Mouse (Mus musculus) gastrocnemius, postnatal 14 days (tissue): ENCODE measurements around the gene Slc29a4. TPM values are rescaled to one million over a fixed set of nuclear protein-coding genes. Genes with fewer than 3 reads are reported as not detected.

Experiments used
- DNase-seq: peaks from one replicate; pipeline ENCODE4 v3.0.0; 2021; ENCODE audit warnings: mixed read lengths
- intact Hi-C: fragments of 180-260 bp; cut with DNase I; formaldehyde crosslinking; loops from one replicate; pipeline ENCODE4 v1.15.1; 2025; ENCODE audit warnings: low total_unique reads
- total RNA-seq, 2 experiments: library from RNA; stranded (reverse); gene quantifications; 2 replicates each; pipeline ENCODE4 v1.2.3; 2021

Gene Slc29a4
- total RNA-seq, 2 experiments from 2014 or later = 0.29 to 0.37 TPM

DNA sequence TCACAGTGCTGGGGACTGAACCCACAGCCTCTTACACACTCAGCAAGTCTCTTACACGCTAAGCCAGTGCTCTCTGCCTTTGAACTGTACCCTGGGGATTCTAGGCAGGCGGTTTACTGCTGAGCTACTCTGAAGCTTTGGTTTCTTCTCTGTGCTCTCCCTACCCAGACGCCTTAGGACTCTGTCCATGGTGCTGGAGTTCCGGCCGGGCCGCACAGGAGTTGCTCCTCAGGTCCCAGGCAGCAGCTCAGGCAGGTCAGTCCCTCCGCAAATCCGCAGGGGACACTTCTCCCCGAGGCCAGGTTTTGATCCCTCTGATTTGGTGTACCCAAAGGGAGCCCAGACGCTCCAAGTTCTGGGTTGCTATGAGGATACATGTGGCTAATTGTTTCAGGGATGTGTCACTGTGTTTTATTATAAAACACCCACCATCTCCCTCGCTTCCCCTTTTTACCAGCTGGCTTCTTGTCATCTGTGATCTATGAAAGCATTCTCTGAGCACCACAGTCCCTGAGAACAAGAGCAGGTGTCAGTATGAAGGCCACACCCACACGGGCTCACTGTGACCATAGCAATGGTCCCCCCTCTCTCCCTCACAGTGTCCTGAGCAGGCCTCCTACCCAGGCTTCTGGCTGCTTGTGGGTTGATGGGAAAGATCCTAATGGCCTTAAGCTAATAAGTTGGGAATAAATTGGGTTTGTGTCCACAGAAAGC, 2.5 kb downstream of the Slc29a4 start:
- intact Hi-C loops = no loop called here
- DNase-seq = peak; percentile 46

DNA sequence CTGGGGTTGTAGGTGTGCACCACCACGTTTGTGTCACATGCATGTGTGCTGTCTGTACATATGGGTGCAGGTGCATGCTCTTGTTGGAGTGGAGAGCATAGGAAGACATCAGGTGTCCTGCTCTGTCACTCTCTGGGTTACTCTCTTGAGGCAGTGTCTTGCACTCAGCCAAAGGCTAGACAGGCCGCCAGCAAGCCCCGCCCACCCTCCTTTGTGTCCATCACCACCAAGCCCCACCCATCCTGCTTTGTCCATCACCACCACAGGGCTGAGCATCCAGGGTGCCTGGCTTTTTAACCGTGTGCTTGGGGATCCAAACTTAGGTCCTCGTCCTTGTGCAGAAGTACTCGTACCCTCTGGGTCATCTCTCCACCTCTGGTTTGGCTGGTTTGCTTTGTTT, 3.9 kb downstream of the Slc29a4 start:
- DNase-seq = no peak
- intact Hi-C loops = no loop called here

DNA sequence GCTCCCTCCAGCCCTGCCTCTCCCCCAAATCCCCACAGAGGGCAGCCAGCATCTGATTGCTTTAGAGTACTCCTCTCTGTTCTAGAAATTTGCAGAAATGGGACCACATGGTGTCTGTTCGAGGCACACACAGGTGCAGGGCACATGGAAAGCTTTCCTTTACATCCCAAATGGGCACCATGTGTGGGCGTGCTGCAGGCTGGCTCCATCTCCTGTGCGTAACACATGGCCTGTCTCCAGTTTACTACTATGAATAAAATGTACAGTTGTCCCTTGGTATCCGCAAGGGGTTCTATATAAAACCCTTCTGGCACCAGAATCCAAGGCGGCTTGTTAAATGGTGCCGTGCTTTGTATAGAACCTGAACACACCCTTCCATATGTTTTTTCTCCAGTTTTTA, 4.6 kb downstream of the Slc29a4 start:
- DNase-seq = no peak
- intact Hi-C loops = no loop called here

DNA sequence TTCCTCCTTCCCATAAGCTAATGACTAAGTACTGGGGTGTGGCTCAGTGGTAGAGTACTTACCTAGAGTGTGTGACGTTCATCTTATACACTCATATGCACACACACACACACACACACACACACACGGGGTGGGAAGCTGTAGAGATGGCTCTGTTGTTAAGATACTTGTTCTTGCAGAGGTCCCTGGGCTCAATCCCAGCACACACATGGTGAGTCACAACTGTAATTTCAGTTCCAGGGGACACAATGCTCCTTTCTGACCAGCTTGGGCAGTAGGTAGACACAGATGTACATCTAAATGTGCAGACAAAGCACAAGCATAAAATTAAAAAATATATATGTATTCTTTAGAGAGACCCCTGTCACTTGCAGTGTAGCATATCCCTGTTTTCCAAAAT, 5.4 kb downstream of the Slc29a4 start:
- intact Hi-C loops = no loop called here
- DNase-seq = no peak

DNA sequence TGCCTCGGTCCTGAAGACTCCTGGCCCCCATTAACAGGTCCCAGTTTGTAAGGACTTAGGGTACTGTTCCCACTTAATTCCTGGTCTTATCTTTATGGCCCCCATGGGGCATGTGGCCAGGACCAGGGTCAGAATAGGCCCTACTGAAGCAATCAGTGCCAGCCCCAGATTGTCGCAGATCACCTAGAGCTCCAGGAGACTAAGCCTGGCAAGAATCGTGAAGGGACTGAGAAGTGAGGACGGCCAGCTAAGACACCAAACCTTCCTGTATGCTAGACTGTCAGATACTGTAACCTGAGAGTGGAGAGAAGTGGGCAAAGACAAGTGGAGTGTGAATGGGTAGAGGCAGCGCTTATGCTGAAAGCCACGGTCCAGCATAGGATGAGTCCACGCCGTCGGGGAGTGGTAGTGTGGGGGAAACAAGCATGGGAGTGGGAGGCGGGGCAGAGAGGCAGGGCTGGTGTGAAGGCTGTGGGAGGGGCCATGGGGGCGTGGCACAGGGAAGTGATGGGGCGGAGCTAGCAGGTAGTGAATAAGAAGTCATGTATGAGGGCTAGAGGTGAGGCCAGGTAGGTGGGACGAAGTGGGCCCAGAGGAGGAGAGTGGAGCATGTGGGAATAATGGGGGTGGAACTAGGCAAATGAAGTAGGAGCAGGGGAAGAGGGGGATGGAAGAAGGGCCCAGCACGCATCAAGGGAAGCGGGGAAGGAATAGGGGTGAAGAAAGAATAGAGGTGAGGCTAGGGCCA, 8.7 kb downstream of the Slc29a4 start:
- DNase-seq = no peak
- intact Hi-C loops = no loop called here

DNA sequence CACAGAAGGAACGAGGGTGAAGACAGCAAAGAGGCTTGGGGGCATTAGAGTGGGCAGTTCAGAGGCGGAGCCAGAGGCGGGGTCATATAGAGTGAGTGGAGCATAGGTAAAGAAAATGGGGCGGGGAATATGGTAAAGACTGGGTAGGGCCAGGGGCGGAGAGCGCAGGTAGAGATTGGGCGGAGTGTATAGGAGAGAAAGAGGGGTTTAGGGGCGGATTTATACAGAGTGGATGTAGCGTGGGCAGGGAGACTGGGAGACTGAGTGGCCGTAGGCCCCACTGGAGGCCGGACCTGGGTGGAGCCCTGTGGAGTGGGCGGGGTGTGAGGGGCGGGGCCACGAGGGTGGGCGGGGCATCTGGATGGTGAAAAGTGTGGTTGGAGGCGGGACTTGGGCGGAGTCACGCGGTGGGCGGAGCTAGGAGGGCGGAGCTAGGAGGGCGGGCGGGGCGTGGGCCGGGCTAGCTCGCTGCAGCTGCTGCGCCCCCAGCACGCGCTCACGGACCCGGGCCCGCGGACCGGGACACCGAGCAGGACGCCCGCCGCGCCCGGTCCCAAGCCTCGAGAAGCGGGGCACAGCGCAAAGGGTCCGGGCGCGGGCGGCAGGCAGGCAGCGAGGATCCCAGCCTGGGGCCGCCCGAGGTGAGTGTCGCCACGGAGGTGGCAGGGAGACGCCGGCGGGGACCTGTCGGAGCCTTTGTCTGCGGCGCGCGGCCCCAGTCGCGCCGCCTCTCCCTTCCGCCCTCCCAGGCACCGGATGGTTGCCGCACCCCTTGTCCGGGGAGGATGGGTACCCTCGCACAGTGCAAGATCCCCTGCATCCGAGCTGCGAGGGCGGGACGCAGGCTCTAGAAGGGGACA, 9.6 kb downstream of the Slc29a4 start:
- intact Hi-C loops = no loop called here

DNA sequence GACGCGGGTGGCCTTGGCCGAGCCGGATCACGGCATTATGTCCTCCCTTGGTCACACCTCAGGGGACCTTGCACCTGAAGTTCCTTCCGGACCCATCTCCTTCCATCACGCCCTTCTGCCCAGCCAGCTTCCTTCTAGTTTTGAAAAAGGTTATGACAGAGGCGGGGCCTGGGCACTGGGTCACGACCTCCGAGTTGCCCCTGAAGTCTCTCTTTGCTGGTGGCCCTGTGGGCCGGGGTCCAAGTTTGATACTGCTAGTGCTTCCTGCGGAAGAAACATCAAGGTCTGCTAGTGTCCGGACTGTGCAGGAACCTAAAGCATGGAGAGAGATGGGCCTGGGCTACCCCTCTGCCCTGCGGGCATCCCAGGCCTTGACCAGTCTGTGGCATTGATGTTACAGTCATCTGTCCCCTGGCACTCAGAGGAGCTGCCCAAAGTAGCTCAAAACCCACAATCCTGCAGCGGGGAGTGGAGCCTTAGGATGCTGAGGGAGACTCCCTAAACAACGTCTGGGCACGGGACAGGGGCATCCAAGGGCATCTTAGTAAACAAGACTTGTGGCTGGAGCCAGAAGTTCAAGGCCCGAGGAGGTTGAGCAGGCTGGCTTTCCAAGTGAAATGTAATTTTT, 10.3 kb downstream of the Slc29a4 start:
- intact Hi-C loops = no loop called here
- no peak for DNase-seq

More for the DNA sequence above, 9.6 kb downstream of the Slc29a4 start:
- DNase-seq = no peak

DNA sequence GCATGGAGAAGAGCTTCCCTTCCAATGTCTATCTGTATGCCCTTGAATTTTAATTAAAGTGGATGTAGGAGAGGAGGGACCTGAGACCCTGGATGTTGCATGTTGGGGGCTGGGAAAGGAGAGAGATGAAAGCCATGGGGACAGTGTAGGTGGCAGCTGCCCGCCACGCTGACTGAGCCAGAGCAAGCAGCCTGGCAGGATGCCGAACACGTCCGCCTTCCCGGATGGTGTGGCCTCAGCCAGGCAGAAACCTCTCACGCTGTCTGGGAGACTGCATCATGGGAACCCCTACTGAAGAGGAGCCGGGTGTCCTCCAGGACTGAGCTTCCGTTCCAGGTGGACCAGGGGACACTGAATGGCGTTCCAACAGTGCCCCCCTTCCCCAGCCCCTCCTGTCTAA, 11.3 kb downstream of the Slc29a4 start:
- no peak for DNase-seq
- intact Hi-C loops = no loop called here

DNA sequence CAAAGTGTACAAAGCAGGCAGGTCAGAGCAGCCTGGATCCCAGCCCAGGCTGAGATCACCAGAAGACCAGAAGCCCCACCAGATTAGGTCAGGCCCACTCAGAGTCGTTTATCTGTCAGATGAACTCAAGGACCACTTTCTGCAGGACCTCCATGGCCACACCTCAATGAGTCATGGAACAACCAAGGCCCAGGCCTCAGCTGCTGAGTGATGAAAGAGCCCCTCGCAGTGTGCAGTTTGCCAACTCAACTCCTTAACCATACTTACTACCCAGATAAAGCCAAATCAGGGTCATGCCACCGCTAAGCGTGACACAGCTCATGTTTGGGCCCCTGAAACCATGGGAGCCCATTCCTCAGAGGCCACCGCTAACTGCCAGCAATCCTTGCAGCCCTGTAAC, 15.4 kb downstream of the Slc29a4 start:
- intact Hi-C loops = no loop called here
- no peak for DNase-seq

DNA sequence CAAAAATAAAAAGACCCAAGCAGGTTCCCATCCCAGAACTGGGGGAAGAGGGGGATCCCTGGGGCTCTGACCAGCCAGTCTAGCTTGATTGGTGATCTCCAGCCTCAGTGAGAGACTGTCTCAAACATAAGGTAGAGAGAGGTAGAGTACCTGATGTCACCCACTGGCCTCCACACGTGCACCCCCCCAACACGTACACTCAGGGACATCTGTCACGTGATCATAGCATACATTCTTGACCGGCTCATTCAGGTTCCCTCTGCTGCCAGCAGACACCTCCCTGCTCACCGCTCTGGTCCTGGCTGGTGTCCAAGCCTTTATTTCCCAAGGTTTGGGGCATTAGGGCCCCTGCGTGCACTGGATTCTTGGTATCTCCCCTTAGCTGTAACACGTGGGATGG, 17.1 kb downstream of the Slc29a4 start:
- no peak for DNase-seq
- intact Hi-C loops = no loop called here

DNA sequence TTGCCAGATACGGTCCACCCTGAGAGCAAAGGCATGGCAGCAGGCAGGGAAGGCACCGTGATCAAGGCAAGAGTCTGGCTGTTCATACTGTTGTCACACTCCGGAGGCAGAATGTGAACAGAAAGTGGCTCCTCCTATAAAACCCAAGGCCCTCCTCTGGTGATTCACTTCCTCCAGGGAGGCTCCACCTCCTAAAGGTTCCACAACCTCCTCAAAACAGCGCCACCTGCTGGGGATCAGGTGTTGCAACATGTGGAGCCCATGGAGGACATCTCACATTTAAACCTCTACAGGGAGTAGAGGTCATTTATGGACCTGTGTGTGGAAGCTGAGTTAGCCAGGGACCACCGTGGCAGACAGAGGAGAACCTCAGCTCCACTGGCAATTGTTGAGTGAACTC, 20.1 kb downstream of the Slc29a4 start:
- no peak for DNase-seq
- intact Hi-C loops = loop anchor here (10.0 kb wide), 1 partner anchor 228 kb away; no protein-coding TSS in a partner anchor

DNA sequence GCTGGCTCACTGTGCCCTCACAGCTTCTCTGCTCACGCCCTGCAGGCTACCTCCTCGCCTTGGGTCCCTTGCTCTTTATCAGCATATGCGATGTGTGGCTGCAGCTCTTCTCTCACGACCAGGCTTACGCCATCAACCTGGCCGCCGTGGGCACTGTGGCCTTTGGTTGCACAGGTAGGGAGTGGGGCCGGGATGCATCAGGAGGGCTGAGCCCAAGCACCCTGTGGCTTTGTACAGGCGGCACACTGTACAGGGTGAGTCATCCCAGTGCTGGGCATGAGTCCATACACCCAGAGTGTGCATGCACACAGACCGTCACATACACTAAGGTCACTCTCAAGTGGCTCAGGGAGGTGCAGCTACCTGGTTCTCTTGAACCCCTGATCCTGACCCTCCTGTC, 21.7 kb downstream of the Slc29a4 start:
- no peak for DNase-seq
- intact Hi-C loops = loop anchor here (10.0 kb wide), 1 partner anchor 229 kb away; no protein-coding TSS in a partner anchor

DNA sequence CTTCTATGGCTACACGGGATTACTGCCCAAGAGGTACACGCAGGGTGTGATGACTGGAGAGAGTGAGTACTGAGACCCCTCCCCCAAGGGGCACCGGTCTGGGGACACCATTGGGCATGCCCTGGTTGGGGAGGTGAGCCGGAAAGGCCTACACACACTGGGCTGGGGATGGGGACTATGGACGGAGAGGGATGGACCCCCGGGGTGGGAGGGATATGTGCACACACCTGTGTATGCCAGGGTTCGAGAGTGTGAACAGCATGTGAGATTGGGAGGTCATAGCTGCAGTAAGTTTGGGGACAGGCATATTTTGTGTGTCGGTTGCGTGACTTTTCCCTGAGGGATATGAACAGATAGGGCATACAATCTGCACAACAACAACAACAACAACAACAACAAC, 22.7 kb downstream of the Slc29a4 start:
- intact Hi-C loops = loop anchor here (5.0 to 10.0 kb wide), 3 partner anchors 133 to 230 kb away; no protein-coding TSS in a partner anchor

DNA sequence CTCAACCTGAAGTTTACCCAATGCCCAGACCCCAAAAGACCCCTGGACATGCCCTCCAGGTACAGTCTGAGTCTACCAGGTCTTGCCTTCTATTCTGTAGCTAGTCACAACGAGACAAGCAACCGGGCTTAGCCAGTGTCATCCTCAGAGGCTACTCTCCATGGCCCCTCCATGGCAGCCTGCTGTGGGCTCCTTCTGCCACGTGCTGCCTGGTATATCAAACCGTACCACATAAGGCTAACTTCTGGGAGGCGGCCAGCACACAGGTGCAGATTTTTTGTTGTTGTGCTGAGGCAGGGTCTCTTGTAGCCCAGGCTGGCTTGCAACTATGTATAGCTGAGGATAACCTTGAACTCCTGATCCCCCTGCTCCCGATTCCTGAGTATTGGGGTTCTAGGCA, 23.7 kb downstream of the Slc29a4 start:
- DNase-seq = no peak
- intact Hi-C loops = loop anchor here (5.0 to 10.0 kb wide), 3 partner anchors 134 to 231 kb away; no protein-coding TSS in a partner anchor

More for the DNA sequence above, 22.7 kb downstream of the Slc29a4 start:
- DNase-seq = no peak

DNA sequence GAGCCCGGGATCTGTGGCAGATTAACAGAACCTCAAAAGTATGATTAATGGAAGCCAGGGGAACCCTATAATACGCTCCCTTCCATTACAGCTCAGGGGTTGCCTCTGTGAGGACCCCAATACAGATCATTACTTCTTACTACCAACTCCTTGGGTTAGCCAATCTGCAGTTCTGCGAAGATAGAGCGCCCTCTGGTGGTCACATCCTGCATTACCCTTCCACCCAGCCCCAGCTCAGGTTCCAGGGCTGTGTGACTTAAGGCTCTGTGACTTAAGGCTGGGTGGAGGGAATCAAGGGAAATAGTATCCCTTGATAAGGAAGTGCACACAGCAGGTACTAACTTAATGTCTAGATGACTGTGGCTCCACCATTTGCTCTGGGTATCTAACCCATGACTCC, 25.7 kb downstream of the Slc29a4 start:
- peak; percentile 76 for DNase-seq
- intact Hi-C loops = loop anchor here (5.0 to 10.0 kb wide), 3 partner anchors 136 to 233 kb away; no protein-coding TSS in a partner anchor

DNA sequence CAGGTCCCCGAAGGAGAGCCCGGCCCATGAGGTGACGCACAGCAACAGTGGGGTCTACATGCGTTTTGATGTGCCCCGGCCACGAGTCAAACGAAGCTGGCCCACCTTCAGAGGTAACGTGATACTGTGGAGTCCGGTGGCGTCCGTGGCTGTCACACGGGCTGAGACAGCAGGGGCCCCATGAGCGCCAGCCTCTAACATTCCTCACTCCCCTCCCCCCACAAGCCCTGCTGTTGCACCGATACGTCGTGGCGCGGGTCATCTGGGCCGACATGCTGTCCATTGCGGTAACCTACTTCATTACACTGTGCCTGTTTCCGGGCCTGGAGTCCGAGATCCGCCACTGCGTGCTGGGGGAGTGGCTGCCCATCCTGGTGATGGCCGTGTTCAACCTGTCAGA, 26.2 kb downstream of the Slc29a4 start:
- DNase-seq = no peak
- intact Hi-C loops = loop anchor here (5.0 to 10.0 kb wide), 3 partner anchors 136 to 234 kb away; no protein-coding TSS in a partner anchor

DNA sequence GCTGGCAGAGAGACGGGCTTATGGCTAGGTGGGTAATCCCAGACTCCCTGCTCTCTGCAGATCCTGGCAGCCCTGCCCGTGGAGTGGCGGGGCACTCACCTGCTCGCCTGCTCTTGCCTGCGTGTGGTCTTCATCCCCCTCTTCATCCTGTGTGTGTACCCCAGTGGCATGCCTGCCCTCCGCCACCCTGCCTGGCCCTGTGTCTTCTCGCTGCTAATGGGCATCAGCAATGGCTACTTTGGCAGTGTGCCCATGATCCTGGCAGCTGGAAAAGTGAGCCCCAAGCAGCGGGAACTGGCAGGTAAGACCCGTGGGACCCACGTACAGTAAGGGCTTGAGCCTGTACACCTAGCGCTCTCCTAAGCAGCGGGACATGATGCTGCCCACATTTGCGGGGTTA, 27.6 kb downstream of the Slc29a4 start:
- intact Hi-C loops = loop anchor here (5.0 to 10.0 kb wide), 3 partner anchors 138 to 235 kb away; no protein-coding TSS in a partner anchor
- no peak for DNase-seq

DNA sequence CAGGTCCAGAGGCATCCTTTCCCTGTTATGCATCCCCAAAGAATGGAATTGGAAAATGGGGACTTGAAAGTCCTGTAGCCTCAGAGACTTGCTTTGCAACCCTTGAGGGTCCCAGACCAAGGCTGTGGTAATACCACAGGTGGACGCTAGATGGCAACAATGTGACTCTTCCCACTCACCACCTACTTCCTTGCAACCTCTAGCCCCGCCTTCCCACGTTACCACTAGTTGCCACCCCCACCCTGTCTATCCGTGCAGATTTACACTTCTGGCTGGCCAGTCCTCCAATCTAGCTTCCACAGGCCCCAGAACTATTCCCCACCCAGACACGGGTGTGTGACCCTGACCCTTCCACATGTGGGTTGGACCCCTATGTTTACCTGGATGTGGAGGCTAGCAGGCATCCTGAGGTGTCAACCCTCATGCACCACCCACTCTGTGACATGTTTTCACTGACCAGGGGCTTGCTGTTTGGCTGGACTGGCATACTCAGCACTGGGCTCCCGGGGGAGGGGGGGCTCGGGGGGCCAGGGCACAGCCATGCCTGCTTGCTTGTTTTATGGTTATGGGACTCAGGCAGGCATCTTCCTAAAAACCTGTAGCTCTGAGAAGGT, 31.3 kb downstream of the Slc29a4 start:
- intact Hi-C loops = no loop called here
- DNase-seq = peak; percentile 48

DNA sequence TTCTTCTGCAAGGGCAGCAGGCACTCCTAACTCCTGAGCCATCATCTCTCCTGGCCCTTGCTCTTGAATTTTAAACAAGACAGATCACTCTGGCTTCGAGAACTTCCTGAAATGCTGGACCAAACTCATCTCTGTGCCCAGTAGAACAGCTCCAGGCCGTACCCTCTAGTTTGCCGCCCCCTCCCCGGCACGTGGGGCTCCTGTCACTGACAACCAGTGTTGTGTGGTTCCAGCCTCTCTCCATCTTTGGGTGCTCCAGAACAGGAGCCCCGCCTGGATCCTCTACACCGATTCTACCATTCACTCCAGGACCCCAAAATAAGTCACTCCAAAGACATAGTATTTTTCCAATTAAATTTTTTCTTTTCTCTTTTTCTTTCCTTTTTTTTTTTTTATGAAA, 32.0 kb downstream of the Slc29a4 start:
- intact Hi-C loops = no loop called here
- no peak for DNase-seq
